Mouse (Mus musculus) large intestine, adult 2 months (tissue): ENCODE results near the gene Klhl10. TPM values are rescaled to one million over a fixed set of nuclear protein-coding genes. Genes with fewer than 3 reads are reported as not detected.

Experiments used
- DNase-seq: peaks from one replicate; pipeline ENCODE4 v3.0.0-alpha.2; 2012; ENCODE audit warnings: low read depth, low spot score
- WGBS: fragments of 180-500 bp; shearing (Covaris S2); methylation state at CpG from one replicate; pipeline ENCODE4 v1.1.7; 2018; 5-methylcytosine and 5-hydroxymethylcytosine counted together
- polyA plus RNA-seq: library from polyadenylated mRNA; depleted of rRNA; stranded (reverse); fragments of >200 nt; gene quantifications from 2 replicates; pipeline ENCODE4 v1.2.3, GENCODE M21; 2012; rRNA removed

The Klhl10 gene
- polyA plus RNA-seq, 1 experiment: 0.11 TPM

DNA sequence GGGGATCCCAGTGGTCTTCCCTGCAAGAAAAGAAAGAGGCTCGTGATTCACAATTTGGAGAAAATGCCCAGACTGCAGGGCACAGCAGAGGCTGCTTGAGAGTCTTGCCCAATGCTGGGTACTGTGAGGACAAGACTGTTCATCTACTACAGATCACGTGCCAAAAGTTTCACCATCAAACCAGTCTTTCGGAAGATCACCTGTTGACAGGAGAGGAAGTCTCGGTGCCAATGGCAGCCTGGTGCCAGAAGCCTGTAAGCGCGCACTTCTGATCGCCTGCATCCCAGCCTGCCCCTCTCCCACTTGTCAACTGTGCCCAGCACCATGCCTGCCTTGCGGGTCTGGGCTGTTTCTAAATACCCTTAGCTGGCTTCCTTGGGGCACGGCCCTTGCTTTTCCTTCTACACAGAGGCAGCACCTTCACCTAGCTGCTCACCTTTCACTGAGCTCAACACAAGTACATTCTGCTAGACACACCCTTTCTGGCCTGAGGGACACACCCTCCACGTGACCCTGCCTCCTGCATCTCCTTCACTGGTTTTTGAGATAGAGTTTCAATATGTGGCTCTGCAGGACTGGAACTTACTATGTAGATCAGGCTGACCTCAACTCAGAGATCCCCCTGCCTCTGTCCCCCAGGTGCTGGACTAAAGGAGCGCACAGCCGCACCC is 63.4 kb downstream of the Klhl10 start:
- WGBS: 86% methylated on average over 12 of the region's 12 CpGs
- DNase-seq: no peak

DNA sequence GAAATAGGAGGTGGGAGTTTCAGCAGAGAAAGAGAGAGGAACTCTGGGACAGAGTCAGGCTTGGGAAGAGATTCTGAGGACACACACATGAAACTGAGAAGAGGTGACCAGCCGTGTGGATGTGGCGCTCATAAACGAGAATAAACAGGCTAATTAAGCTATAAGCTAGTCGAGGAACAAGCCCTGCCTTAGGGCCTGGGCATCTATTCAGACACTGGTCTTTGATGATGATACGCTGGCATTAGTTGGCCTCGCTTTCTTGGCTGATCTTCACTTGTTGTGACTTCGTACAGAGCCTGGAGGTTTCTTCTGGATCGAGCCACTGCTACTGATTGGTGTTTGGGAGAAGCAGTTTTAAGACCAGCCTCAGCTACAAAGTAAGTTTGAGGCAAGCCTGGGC is 64.3 kb downstream of the Klhl10 start:
- WGBS: 87% methylated on average over 8 of the region's 8 CpGs
- no peak for DNase-seq

Other genes with a start within 250 kb of the Klhl10 start
- gene Krt9, start 248.7 kb upstream of the Klhl10 start, polyA plus RNA-seq: not detected in 2 replicates
- 0.16 TPM in 1 of 2 replicates, not detected in the other for gene Krt14, start 234.4 kb upstream of the Klhl10 start, polyA plus RNA-seq
- 0.07 TPM in 2 replicates for gene Krt16, start 193.0 kb upstream of the Klhl10 start, polyA plus RNA-seq
- gene Krt17, start 180.9 kb upstream of the Klhl10 start, polyA plus RNA-seq: 1.9 and 2.2 TPM in 2 replicates
- gene Krt42, start 172.0 kb upstream of the Klhl10 start, polyA plus RNA-seq: not detected in 2 replicates
- gene Eif1, start 122.0 kb upstream of the Klhl10 start, polyA plus RNA-seq: 146 and 159 TPM in 2 replicates
- not detected in 2 replicates for gene Gast, start 107.5 kb upstream of the Klhl10 start, polyA plus RNA-seq
- gene Hap1, start 85.8 kb upstream of the Klhl10 start, polyA plus RNA-seq: 5.2 and 5.4 TPM in 2 replicates
- 216 and 335 TPM in 2 replicates for gene Jup, start 44.2 kb upstream of the Klhl10 start, polyA plus RNA-seq
- 5.7 and 6.0 TPM in 2 replicates for gene P3h4, start 27.1 kb upstream of the Klhl10 start, polyA plus RNA-seq
- gene Fkbp10, start 26.2 kb upstream of the Klhl10 start, polyA plus RNA-seq: 11.2 and 11.5 TPM in 2 replicates
- 18.0 and 18.5 TPM in 2 replicates for gene Nt5c3b, start 109 bp upstream of the Klhl10 start, polyA plus RNA-seq
- gene Klhl11, start 30.8 kb downstream of the Klhl10 start, polyA plus RNA-seq: 1.2 and 2.5 TPM in 2 replicates
- 43.0 and 70.5 TPM in 2 replicates for gene Acly, start 86.1 kb downstream of the Klhl10 start, polyA plus RNA-seq
- gene Ttc25, start 103.7 kb downstream of the Klhl10 start, polyA plus RNA-seq: 0.12 TPM in 1 of 2 replicates, not detected in the other
- 32.5 and 32.8 TPM in 2 replicates for gene Cnp, start 133.0 kb downstream of the Klhl10 start, polyA plus RNA-seq
- 88.6 and 112 TPM in 2 replicates for gene Nkiras2, start 177.3 kb downstream of the Klhl10 start, polyA plus RNA-seq
- 53.6 and 60.9 TPM in 2 replicates for gene Dnajc7, start 178.3 kb downstream of the Klhl10 start, polyA plus RNA-seq